Mouse (Mus musculus) adrenal gland, adult 18-20 months (tissue): ENCODE results near the gene Gm21954. TPM values are rescaled to one million over a fixed set of nuclear protein-coding genes. Genes with fewer than 3 reads are reported as not detected.
A peak's percentile ranks its signal among the peaks of the same experiment; 100 is the strongest.

Source experiments
- DNase-seq, 2 experiments: peaks; one replicate each; pipeline ENCODE4 v3.0.0; 2021 to 2022; ENCODE audit warnings: low spot score in 2 of 2
- long read RNA-seq, 2 experiments: library from polyadenylated mRNA; stranded (forward); transcript quantifications; one replicate each; pipeline ENCODE4 v2.0.0; 2021
- total RNA-seq, 2 experiments: library from RNA; stranded (reverse); gene quantifications; 1 replicate in 1 of 2; 2 replicates in 1 of 2; pipeline ENCODE4 v1.2.3; 2021

Gene Gm21954
- not detected for total RNA-seq
- long read RNA-seq, experiment 1, result 0 reads
- long read RNA-seq, experiment 2, result 0 reads

DNA sequence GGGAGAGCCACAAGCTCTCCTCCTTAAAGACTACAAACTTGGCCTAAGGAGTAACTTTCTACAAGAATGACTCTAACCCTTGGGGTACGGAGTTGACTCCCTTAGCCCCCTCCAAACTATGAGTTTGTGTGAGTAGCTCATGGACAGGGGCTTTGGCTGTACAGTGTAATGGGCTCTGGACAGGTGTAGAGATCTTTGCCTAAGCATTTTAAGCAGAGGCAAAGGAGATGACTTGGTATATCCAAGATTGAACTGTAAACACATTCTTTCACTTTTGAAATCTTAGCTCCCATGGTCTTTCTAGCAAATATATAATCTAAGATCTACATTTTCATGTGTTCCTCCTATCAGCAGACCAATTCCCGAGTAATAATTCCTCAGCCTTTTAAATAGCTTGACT lies at the start of gene Gm21954:
Gene Gm21954 (minus strand): TSS at position 101 of the 400 bp plus-strand sequence.
- DNase-seq, result no peak

DNA sequence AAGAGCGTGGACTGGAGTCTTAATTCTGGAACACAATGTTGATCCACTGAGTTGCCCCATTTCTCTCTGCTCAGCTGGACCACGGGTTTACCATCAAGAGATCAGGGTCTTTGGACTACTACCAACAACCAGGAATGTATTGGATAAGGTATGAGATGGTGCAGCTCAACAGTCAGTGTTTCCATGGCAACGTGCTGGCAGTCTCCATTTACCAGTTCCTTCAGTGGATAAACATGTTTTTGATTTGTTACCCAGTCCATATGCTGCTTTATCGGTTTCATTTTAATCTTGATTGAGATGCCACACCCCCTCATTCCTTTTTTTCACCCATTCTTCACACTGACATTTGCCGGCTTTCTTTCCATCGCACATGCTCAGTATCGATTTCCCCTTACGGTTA lies 49.8 kb upstream of the Gm21954 start:
- DNase-seq, result no peak

DNA sequence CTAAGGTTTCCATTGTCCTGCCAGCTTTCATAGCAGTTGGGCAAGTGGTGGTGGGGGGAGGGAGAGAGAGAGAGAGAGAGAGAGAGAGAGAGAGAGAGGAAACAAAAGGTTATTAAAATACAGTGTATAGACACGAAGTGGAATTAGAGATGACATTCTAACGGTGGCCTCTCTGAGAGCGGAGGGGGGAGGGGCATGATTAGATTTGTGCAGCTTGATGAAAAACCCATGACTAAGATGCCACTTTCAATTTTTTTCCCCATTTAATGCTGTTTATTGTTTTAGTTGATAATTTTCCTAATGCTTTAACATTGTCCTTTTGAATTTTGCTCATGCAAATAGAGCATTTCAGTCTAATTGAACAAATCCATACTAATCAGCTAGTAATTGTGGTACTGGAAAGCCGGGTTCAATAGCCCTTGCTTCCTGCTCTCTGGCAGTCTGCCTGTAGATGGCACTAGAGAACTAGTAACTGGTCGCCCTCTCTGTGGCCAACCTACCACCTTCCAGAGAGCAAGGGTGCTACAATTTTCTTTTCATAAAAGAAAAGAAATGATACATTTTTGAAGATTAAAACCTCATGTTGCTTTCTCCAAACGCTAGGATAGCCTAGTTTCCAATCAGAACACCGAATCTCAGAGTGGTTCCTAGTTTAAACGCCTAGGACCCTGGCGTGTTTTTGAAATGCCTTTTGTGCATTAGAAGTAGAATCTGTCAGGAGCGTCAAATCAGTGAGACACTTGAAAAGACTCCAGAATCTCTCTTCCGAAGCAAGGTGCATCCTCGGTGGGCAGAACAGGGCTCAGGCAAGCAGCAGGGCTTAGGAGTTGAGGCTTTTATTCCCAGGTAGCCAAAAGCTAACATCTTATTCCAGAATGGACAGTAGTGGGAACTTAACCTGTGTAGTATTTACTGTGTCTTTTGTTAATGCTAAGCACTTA lies 48.5 kb upstream of the Gm21954 start:
- DNase-seq, result peak; percentile 60 to 66

DNA sequence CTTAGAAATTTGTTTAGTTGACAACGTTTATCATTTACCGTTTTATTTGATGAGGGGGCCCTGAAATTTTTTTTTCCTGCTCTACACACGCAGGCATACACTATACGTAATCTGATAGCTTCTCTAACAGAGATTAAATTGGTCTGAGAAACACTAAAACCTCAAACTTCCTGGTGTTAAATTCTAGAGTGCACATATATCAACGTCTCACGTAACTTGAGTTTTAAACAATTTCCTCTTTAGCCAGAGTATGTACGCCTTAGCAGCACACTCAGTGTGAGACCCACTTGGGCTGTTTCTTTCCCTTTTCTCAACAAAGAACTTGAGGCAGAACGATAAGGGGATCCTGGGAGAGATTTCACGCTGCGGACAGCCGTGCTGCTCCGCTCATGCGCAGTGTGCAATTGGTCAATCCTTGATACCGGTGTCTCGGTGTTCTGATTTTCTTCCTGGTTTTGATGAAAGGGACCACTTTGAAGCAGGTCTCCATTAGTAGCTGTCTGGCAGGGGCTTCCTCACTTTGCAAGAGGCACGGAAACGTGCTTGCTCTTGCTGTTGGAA lies 45.5 kb upstream of the Gm21954 start:
- no peak for DNase-seq

DNA sequence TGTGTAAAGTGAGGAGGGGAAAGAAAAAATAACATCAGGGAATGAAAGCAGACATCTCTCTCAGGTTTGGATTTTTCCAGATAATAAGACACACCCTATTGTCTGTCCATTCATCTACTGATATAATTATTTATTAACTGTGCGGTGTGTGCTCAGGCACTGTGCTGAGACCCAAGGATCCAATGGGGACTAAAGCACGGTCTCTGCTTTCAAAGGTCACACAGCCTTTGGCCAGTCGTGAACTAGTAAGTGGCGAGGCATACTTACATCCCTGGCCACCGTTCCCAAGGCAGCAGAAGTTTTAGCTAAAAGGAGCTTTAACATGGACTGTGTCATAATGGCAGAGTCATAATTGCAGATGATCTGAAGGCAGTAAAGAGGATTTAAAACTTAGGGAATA lies 44.0 kb upstream of the Gm21954 start:
- no peak for DNase-seq

DNA sequence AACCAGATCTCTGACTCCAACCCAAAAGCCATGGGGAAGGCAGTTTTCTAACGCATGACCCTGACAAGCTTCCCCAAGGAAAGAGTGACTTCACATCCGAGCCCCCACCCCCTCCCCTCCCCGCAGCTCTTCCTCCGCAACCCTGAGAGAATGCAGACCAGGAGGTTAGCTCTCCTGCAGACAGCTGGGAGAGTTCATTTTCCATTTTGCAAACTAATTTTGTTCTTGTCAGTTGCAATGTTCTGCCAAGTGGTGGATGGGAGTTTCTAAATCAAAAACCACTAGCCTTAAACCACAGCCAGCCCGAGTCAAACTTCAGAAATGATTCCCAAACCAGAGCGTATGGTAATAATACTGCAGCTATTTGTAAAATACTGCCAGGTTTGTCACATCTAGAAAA lies 39.6 kb upstream of the Gm21954 start:
- DNase-seq, result no peak

DNA sequence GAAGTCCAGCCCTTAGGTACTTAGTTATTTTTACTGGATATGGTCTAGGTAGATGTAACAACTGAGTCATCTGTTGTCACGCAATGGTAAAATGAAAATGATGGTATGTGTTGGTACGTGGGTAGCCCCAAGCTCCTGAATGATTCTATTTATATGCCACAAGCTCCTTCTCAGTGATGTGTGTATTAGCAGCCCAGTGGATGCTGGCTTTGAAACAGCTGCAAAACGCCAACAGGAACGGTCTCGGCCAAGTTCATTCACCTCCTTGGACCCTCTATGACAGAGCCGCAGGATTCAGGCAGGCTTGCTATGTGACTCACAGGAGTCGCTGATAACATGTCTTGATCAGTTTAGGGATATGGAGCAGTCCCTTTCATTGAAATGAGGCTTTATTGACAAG lies 38.2 kb upstream of the Gm21954 start:
- DNase-seq, result no peak

DNA sequence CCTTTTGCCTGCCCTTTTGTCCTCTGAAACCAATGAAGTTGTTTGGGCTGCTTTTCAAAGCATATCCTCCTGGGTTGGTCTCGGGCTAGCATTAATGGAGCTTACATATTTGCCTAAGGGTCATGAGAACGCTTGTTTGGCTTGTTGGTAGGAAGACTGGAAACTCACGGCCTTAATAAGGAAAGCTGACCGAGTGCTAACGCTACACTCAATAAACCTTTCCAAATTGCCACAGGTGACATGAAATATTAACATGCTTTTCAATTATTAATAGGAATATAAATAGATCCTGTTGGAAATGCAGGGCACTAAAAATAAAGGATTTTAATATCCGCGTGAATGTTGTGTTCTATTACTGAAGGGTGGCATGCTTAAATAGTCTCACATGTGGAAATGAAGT lies 27.3 kb upstream of the Gm21954 start:
- no peak for DNase-seq

DNA sequence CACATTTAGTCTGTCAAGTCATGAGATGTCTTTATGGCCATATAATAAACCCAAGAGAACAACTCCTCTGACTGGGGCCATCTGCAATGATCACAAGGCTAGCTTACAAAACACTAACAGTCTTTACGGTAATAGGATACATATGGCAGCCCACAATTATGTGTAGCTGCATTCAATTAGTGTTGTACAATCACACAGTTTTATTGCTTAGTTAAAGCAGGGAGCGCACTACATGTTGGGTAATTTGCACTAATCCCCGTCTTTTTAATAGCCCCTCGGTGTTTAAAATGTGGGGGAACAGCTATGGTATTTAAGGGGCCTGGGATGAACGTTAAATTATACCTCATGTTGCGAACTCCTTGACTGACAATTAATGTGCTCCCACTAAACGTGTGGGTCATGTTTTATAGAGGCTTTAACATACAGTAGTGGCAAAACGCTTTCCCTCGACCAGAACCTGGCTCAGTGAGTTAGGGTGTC lies 24.5 kb upstream of the Gm21954 start:
- DNase-seq, result no peak

DNA sequence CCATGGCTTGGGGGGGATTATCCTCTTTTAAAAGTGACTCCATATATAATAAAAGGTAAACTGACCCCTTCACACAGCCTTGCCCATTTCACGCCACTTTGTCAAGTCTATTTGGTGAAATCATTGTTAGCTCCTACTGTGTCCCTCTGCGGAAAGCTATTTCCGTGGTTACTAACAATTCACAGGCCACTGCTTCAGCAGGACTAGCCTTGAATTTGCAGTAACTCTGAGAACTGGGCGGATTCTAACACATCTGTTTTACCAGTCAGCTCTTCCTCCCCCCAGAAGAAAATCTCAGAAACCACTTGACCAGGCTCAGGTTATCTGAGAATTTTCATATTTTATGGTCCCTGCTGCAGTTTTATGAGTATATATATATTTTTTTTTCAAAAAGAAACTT lies 23.9 kb upstream of the Gm21954 start:
- no peak for DNase-seq

DNA sequence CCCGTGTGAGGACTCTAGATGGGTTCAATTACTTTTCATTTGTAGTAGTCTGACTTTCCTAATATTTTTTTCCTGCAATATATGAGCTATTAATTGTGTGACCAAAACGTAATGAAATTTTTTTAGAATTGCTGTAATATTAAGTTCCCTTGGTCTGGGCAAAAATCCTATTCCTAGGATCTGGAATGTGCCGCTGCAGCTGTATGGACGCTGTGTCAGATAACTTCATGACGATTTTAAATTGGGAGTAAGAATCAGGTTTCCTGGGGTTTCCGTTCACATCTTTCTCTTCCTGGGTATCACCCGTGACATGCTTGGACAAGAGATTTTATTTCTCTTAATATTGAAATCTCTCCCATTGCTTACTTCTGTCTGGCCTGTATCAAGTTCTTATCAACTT lies 23.2 kb upstream of the Gm21954 start:
- DNase-seq, result no peak

DNA sequence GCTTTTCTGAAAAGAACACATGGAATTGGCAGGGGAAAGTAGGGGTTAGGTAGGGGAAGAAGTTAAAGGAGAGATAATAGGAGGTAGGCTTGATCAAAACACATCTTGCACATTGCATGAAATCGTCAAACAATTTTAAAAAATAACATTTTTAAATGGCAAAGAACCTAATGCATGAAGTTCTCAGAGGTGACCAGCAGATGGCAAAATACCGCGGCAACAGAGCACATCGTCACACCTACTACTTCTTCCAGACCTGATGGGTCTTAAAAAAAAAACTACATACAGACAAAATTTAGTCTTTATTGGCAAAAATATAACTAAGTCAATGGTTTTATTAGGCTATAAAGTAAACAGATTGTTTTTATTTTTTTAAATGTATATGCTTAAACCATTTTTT lies 22.3 kb upstream of the Gm21954 start:
- DNase-seq, result no peak

DNA sequence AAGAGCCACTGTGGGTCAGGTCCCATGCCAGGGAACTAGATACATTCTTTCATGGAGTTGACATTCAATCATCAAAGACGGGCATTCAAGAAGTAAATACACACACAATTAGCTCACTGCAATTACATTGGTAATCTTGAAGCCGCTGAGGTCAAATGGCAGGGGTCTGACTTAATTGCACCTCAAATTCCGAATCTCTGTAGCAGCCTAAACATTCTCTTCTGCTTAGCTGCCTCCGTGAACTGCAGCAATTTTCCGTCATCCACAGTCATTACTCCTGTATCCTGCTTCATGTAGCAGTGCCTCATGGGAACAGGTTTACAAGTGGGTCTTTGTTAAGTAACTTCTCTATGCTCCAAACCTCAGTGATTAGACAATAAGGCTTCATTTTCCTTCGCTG lies 20.0 kb upstream of the Gm21954 start:
- DNase-seq, result no peak

DNA sequence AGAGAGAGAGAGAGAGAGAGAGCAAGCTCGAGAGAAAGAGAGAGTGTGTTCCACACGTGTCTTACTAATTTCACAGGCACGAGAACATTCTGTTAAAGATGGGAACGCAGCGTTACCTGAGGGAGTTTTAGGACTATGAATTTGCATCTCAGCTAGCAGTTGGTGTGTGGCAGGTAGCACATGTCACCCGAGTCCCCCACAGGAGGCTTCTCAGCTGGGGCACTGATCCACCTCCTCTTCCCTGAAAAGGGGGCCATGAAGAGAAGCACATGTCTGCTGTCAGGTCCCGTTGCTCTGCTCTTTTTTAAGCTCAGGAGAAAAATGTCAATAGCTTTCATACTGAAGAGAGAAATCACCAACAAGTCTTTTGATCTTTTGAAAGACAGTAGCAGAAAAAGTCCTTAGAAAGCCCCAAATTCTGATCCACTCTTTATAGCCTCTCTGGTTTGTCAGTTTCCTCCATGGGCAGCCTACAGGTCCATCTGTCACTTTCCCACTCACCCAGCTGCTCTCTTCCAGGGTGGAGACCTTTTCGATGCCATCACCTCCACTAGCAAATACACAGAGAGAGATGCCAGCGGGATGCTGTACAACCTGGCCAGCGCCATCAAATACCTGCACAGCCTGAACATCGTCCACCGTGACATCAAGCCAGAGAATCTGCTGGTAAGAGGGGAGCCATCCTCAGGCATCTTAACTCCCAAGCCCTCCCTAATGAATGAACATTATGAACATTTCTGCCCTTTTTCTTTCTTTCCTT lies 17.4 kb upstream of the Gm21954 start:
- DNase-seq, result no peak

DNA sequence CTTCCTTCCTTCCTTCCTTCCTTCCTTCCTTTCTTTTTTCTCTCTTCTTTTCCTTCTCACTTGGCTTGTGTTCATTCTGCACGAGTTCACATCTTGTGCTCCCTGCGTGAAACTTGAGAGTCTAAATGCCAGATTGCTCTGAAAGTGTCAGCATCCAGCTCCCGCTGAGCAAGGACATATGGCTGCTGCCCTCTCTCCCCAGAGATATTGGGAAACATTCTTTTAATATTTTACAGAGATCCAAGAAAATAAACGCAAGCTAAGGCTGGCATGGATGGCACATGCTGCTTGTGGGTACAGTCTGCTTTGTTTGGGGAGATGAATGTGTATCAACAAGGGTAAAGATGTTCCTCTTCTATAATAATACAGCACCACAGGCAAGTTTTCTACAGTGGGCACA lies 11.3 kb upstream of the Gm21954 start:
- no peak for DNase-seq

DNA sequence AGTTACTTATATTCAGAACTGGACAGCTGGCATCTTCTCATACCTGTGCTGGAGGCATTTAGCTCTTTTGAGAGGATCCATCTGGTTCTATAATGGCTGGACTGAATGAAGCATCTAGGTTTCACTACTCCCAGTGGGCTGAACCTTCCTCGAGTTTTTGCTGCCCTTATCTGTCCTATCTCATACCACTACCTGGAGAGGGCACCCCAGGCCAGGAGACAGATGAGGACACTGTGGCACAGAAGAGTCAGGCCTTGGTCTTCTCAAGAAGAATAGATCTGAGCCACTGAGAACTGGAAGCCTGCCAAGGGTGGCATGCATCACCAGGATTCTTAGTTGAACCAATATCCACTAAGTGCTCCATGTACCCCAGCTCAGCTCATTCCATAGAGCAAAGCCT lies 9.1 kb upstream of the Gm21954 start:
- DNase-seq, result no peak

DNA sequence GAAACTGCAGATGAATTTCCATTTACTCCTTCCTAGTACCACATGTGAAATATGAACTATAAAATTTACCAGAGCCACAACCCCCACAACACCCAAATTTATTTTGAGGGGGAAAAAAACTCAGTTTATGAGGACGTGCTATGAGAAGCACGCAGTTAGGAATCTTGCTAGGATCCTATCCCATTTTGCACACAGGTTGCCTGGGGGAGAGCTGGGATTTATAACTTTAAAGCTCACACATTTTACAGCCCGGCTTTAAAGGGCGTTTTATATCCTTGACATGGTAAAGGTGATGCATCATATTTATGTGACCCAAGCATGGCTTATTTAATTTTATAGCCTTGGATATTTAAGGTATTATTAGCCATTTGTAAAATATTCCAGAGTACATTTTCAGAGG lies 7.3 kb upstream of the Gm21954 start:
- DNase-seq, result no peak

DNA sequence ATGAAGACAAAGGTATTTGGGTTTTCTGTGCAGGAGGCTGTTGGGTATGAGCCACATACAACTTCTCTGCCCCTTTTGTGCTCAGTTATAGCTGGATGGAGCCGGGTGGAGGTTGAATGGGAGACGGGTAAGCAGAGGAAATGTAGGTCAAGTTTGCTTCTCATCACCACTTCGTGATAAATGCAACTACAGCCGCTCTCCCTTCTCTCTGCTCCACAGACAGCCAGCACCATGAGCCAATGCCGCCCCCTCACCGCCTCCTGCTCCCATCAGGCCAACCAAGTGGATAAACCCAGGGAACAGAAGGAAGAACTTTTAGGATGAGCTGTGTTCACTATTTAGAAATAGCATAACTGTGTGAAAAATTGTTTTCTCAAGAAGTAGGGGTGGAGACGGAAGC lies 4.7 kb upstream of the Gm21954 start:
- no peak for DNase-seq

DNA sequence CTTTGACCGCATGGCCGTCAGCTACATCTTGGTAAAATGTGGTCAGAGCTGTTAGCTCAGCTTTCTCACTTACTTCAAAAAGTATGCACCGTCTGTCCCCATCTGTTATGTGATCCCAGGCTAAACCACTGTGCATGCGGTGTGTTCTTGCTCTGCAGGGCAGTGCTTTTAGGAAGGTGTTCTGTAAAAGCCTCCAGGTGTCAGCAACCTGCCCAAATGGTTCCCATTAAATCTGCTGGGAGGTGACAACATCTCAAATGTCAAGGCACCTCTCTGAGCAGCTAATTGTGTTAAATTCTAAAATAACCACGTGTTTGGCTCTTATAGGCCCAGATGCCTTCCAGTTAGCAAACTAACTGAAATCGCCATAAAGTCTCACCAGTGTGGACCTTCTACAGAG lies 1.1 kb upstream of the Gm21954 start:
- DNase-seq, result no peak

DNA sequence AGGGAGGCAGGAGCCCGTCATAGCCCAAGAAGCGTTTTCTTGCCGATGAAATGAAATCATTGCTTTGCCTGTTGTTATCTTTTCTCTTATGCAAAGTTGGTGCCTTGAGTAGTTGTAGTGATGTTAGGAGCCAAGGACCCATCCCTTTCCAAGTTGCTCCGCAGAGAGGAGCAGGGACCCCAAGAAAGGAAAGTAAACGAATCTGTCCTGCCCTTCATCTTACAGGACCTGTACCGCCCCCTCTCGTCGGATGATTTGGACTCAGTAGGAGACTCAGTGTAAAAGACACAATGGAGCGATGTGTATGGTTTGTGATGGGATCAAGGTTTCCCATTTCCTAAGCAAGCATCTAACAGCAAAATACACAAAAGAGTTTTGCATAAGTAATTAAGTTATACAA lies 5.7 kb downstream of the Gm21954 start:
- DNase-seq, result no peak

DNA sequence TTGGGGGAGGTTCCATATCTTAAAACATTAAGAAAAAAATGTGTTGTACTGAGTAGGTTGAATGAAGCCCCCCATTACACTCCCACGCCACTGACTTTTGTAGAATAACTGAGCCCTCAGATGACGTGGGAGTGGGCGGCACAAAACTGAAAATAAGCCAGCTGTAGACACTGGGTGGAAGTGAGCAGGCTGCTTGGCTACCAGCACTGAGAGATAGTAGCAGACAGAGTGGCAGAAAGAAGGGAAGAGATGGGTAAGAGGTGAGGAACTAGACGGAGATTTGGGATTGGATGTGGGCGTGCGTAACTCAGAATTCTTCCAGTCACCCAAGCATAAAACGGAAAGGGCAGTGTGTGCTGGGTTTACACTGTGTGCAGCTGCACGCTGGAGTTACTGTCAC lies 6.2 kb downstream of the Gm21954 start:
- DNase-seq, result no peak

DNA sequence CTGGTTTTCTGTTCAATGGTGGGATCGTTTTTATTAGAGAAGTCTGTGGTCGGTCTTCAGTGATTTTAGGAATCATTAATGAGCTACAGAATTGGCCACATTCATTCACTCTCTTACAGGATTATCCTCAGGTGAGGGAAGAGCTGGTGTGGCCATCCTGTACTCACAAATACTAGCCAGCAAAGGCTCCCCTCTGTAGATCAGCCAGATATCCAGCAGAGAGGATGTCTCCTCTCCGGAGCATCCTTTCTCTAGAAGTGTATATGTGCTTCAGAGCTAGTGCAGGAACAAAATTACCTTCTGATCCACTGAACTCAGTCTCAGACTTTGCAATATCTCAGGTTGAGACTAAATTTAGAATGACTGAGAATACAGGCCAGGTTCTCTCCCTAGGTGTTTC lies 7.8 kb downstream of the Gm21954 start:
- no peak for DNase-seq
